Comparison of ENCODE assay signal across 19 mouse cellular contexts in genomic region chr9:76064164-76064563, GRCm38 (mm10).
"Had no signal": no experiment of that assay in that cellular context is flagged by ENCODE, and none has a peak within 500 bp of the region (broad histone marks: within the 10 kb centered on the region; RNA-seq: fewer than 3 reads in every experiment).

No protein-coding gene starts in this region.

- H3K27me3 ChIP-seq: limb, embryonic 13.5 days; liver, embryonic 13.5 days; lung, embryonic 15.5 days; stomach, embryonic 15.5 days had no signal

- H3K9me3 ChIP-seq: limb, embryonic 10.5 days; limb, embryonic 13.5 days; liver, embryonic 13.5 days; lung, embryonic 15.5 days; stomach, embryonic 15.5 days had no signal

- H3K4me2 ChIP-seq: limb, embryonic 13.5 days; liver, embryonic 13.5 days; lung, embryonic 15.5 days; midbrain, embryonic 11.5 days; stomach, embryonic 15.5 days had no signal

- DNase-seq: kidney, adult 2 months; kidney, postnatal 25 days; layer of hippocampus, adult 9-11 months; liver; liver, embryonic 13.5 days; lung, postnatal 10 days; lung, postnatal 36 days; midbrain, embryonic 14.5 days; right cerebral cortex, adult 18-20 months; right cerebral cortex, postnatal 14 days; right cerebral cortex, postnatal 4 days; thymus, postnatal 36 days had no signal

- H3K9ac ChIP-seq: limb, embryonic 13.5 days; liver, embryonic 13.5 days; lung, embryonic 15.5 days; stomach, embryonic 15.5 days had no signal

- H3K27ac ChIP-seq: kidney, postnatal 0 days; layer of hippocampus, adult 2 months; limb, embryonic 10.5 days; limb, embryonic 13.5 days; liver, embryonic 13.5 days; lung, embryonic 15.5 days; stomach, embryonic 15.5 days had no signal

- H3K4me3 ChIP-seq: layer of hippocampus, adult 2 months; limb, embryonic 10.5 days; limb, embryonic 13.5 days; liver, embryonic 13.5 days; lung, embryonic 15.5 days; stomach, embryonic 15.5 days had no signal

- H3K4me1 ChIP-seq: limb, embryonic 10.5 days; liver, embryonic 13.5 days; lung, embryonic 15.5 days; stomach, embryonic 15.5 days had no signal

- H3K36me3 ChIP-seq: limb, embryonic 10.5 days; limb, embryonic 13.5 days; liver, embryonic 13.5 days; lung, embryonic 15.5 days; stomach, embryonic 15.5 days had no signal
